Mouse (Mus musculus): ENCODE measurements at regions not wholly inside any gene's neighbourhood (a gene's known extent, or its start where the extent isn't known, plus 50 kb on each side); places are given as distances from the start of the nearest gene placed in this dataset.

DNA sequence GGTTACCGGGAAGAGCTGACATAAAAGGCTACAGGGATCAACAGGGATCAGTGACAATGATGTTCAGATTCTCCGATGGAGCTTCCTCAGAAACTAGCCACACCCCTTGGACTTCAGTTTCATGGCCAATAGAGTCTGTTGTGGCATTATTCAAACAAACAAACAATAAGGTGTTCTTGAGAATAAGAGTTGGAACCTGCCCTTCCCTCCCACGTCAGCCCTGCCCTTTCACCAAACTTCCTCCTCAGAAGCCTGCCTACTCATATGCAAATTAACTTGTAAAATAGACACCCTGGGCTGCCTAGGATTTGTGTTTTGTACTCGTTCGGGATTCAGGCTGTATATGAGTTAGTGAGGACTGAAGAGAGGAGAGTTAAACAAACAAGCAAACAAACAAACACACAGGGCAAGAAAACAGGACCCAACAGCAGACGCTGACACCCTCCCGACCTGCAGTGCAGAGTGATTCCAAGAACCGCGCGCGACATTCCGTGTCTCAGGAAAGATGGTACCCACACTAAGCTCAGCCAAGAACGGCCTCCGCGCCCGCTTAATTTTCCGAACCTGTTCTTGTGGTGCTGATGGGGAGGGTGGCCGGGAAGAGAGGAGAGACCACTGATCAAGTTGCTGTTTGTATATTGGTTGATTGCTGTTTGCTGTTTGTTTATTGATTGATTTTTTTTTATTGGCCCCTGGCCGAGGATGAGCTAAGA is 68.4 kb upstream of the Dusp5 start:
- TF ChIP-seq CTCF (IDR thresholded peaks at IDR 0.05; ENCODE audit: low read depth, low read length) (no peak), EP300 (IDR thresholded peaks at IDR 0.05; ENCODE audit: insufficient read depth, low read depth, low read length) (peak; percentile 84; the same call in 1 of the 2 replicates), POLR2A (IDR thresholded peaks at IDR 0.05; ENCODE audit: insufficient read depth, low read length) (no peak)
